Mouse (Mus musculus) heart, embryonic 11.5 days (tissue): ENCODE data around the gene Syvn1. TPM values are rescaled to one million over a fixed set of nuclear protein-coding genes. Genes with fewer than 3 reads are reported as not detected.
A peak's percentile ranks its signal among the peaks of the same experiment; 100 is the strongest.

ENCODE experiments used
- ATAC-seq: fragments of 200-750 bp; cut with Nextera tagmentation; replicated peaks from 2 replicates; pipeline ENCODE4 v1.8.0; 2017; ENCODE audit warnings: moderate library complexity; ENCODE audit not compliant: insufficient number of reproducible peaks, low FRiP score, low TSS enrichment
- H3K27ac ChIP-seq: fragments of 300-500 bp; sonication (generic); 2 replicates; pipeline ENCODE4 v1.5.1; 2014; ENCODE audit warnings: mild to moderate bottlenecking, low read depth, low read length
- H3K27me3 ChIP-seq: fragments of 300-500 bp; sonication (generic); 2 replicates; pipeline ENCODE4 v1.6.1; 2014; ENCODE audit warnings: mild to moderate bottlenecking, low read length, mixed read lengths; ENCODE audit not compliant: control insufficient read depth, insufficient read depth
- H3K36me3 ChIP-seq: fragments of 300-500 bp; sonication (generic); 2 replicates; pipeline ENCODE4 v1.6.1; 2014; ENCODE audit warnings: mild to moderate bottlenecking, low read length, moderate library complexity, mixed read lengths; ENCODE audit not compliant: control insufficient read depth, insufficient read depth
- H3K4me1 ChIP-seq: fragments of 300-500 bp; sonication (generic); 2 replicates; pipeline ENCODE4 v1.6.1; 2014; ENCODE audit warnings: low read length; ENCODE audit not compliant: control insufficient read depth, insufficient read depth
- H3K4me2 ChIP-seq: fragments of 300-500 bp; sonication (generic); 2 replicates; pipeline ENCODE4 v1.6.1; 2014; ENCODE audit warnings: mild to moderate bottlenecking, moderate library complexity
- H3K4me3 ChIP-seq: fragments of 300-500 bp; sonication (generic); 2 replicates; pipeline ENCODE4 v1.5.1; 2014; ENCODE audit warnings: low read depth, low read length
- H3K9ac ChIP-seq: fragments of 300-500 bp; sonication (generic); 2 replicates; pipeline ENCODE4 v1.6.1; 2014; ENCODE audit warnings: mild to moderate bottlenecking, low read depth, low read length, moderate library complexity
- H3K9me3 ChIP-seq: fragments of 300-500 bp; sonication (generic); replicated peaks from 2 replicates; pipeline ENCODE4 v1.6.1; 2016; ENCODE audit warnings: low read length; ENCODE audit not compliant: control insufficient read depth
- WGBS: fragments of 180-500 bp; shearing (Covaris S2); extraction: QIAGEN DNeasy Blood & Tissue Kit; methylation state at CpG from one replicate; pipeline ENCODE4 v1.1.7; 2014; ENCODE audit not compliant: insufficient replicate concordance; 5-methylcytosine and 5-hydroxymethylcytosine counted together
- polyA plus RNA-seq: library from polyadenylated mRNA; unstranded; fragments of >200 nt; fragmentation: Nextera tagmentation; extraction: Ambion mirVana; gene quantifications from 2 replicates; pipeline ENCODE4 v1.2.1, GENCODE M21; 2014

The Syvn1 gene
- polyA plus RNA-seq, 1 experiment from 2014 or later, result 19.5 TPM

DNA sequence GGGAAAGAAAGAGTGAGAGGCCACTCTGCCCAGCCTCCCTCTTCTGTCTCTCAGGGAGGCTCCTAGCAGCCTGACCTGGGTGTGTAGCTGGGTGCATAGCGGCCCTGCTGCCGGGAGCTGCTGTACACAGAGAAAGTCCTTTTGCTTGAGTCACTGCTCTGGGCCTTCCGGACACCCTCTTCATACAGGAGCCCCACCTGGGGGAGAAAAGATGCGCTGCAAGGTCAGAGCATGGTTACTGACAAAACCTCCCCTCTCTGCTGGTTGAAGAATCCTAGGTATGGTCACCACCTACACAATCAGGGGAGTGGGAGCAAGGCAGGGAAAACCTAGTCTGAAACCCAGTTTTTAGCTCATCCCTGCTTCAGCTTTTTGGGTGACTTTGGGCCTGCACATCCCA is 22.6 kb downstream of the Syvn1 start:
- peaks cover 18% of the 10 kb centered on the region for H3K4me1 ChIP-seq
- no peak for ATAC-seq
- H3K4me3 ChIP-seq, result no peak overlapping the region
- H3K27me3 ChIP-seq, result no peaks in the 10 kb centered on the region
- no peak overlapping the region for H3K4me2 ChIP-seq
- peaks cover 17% of the 10 kb centered on the region for H3K36me3 ChIP-seq
- WGBS, result 75% methylated on average over 4 of the region's 4 CpGs
- H3K27ac ChIP-seq, result no peak overlapping the region
- no peak overlapping the region for H3K9ac ChIP-seq
- H3K9me3 ChIP-seq, result no peaks in the 10 kb centered on the region

DNA sequence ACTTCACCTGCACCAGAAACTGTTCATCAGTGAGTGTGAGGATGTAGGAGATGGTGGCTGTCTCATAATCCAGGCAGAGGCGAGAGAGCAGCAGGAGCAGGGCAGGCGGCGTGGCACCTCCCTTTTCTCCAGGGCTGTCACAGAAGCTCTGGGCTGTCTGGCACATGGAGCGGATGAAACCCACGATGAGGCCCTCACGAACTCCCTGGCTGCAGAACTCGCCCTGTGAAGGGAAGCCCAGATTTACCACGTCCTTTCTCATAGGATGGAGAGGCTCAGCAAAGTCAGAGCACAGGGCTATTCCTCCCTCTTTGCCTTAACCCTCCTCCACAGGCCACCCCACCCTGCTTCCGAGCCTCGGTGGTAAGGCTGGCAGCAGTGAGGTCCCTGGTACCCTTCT is 23.5 kb downstream of the Syvn1 start:
- H3K9me3 ChIP-seq, result no peaks in the 10 kb centered on the region
- peaks cover 18% of the 10 kb centered on the region for H3K4me1 ChIP-seq
- peaks cover 17% of the 10 kb centered on the region for H3K36me3 ChIP-seq
- no peaks in the 10 kb centered on the region for H3K27me3 ChIP-seq
- no peak overlapping the region for H3K27ac ChIP-seq
- H3K9ac ChIP-seq, result no peak overlapping the region
- WGBS, result 87% methylated on average over 10 of the region's 10 CpGs
- no peak overlapping the region for H3K4me2 ChIP-seq
- no peak for ATAC-seq
- H3K4me3 ChIP-seq, result no peak overlapping the region

DNA sequence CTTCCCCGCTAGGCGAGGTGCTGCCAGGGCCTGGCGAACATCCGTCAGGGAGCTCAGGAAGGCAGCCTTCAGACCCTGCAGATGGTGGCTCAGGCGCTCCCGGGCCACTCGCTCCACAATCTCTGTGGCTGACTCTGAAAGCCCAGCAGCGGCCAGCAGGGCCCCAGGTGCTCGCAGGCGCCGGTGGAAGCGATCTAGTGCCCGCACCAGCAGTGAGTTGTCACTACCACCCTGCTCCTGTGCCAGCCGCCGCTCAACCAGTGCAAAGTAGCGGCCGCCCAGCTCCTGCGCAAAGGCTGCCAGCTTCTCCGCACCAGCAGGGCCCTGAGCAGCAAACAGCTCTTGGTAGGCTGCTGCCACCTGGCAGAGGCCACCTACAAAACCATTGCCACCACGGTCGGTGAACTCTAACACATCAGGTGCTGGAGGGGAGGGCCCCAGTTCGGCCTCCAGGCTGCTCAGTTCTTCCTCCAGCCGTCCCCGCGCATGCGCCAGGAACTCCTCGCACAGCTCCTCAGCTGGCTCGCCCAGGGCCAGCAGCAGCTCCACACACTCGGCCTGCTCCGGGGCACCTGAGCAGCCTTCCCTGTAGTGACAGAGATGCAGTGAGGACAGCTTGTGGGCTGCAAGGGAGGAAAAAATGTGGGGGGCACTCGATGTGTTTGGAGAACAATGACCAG is 24.3 kb downstream of the Syvn1 start:
- no peak overlapping the region for H3K4me2 ChIP-seq
- no peak overlapping the region for H3K4me3 ChIP-seq
- no peak overlapping the region for H3K9ac ChIP-seq
- H3K4me1 ChIP-seq, result peaks cover 18% of the 10 kb centered on the region
- no peak overlapping the region for H3K27ac ChIP-seq
- 85% methylated on average over 31 of the region's 31 CpGs for WGBS
- H3K9me3 ChIP-seq, result no peaks in the 10 kb centered on the region
- no peaks in the 10 kb centered on the region for H3K27me3 ChIP-seq
- no peak for ATAC-seq
- peaks cover 17% of the 10 kb centered on the region for H3K36me3 ChIP-seq

DNA sequence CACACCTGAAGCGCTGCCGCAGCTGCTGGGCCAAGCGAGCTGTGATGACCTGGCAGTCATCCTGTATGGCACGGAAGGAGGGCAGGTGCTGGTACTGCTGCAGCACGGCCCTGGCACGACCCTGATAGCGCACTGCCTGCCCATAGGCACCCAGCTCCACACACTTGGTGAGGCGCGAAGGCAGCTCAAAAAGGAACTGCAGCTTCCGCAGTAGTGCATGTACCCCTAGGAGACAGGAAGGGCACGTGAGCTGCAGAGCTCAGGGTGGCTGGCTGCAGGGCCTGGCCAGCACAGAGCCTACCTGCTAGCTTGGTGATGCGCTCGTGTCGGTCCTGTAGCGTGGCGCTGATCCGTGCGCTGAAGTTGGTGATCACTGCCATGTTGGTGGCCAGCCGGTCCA is 24.9 kb downstream of the Syvn1 start:
- Histone ChIP-seq H3K4me2 (no peak overlapping the region), H3K27ac (no peak overlapping the region), H3K27me3 (no peaks in the 10 kb centered on the region), H3K4me1 (peaks cover 22% of the 10 kb centered on the region), H3K36me3 (peaks cover 17% of the 10 kb centered on the region), H3K9me3 (no peaks in the 10 kb centered on the region), H3K9ac (no peak overlapping the region), H3K4me3 (no peak overlapping the region)
- ATAC-seq, result no peak
- WGBS, result 89% methylated on average over 19 of the region's 19 CpGs

DNA sequence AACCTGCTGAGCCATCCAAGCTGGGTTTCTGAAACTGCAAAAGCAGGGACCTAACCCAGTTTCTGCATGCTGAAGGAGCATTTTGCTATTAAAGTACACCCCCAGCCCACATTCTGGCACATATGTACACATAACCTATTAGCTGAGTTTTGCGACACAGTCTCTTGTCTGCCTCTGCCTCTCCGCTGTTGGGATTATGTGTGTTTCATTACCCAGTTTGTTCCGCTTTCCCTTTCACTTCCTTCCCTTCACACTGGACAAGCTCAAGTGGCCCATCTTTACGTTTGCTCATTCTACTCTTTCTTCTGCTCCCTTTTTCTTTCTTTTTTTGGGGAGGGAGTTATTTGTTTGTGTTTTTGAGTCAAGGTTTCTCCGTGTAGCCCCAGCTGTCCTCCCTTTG is 27.5 kb downstream of the Syvn1 start:
- H3K4me3 ChIP-seq, result no peak overlapping the region
- H3K9ac ChIP-seq, result no peak overlapping the region
- WGBS, result 92% methylated on average over 5 of the region's 5 CpGs
- no peak for ATAC-seq
- peaks cover 14% of the 10 kb centered on the region for H3K36me3 ChIP-seq
- no peaks in the 10 kb centered on the region for H3K9me3 ChIP-seq
- no peak overlapping the region for H3K4me2 ChIP-seq
- peaks cover 6% of the 10 kb centered on the region for H3K4me1 ChIP-seq
- H3K27ac ChIP-seq, result no peak overlapping the region
- no peaks in the 10 kb centered on the region for H3K27me3 ChIP-seq

DNA sequence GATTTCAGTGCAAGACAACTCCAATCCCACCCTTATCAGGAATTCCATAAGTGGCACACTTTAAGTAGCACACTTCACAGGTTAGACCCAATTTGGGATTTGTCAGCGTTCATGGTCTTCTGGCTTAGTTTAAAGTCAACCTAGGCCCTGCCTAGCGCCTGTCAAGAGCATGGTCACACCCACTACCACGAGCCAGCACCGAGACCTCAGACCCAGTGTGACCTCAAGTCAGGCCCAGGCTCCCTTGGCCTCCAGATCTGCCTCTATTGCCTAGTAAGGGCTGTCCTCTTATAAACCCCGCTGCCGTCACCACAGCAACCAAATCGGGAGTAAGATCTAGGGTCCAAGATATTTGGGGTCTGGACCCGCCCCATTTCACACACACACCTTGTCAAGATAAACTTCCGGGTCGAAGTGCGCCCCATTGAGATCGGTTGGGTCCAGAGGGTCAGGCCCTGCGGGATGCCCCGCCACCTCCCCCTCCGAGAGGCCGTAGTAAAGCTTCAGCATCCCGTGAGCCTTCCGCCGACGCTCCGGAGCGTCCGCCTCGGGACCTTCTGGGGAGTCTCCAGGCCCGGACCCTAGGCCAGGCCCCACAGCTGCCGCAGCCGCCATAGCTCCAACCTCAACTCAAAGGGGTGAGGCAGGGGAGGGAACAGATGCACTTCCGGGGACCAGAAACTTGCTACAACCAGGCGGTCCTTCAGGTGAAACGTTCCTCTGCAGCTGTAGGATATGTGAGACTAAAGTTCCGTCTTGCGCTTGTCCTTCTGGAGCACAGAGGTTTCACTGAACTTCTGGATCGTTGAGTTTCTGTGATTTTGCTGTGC is 30.4 kb downstream of the Syvn1 start, which contains the start of gene Vps51:
Gene Vps51, minus strand, starts transcription at position 668 of the 830 bp plus-strand sequence.
- H3K36me3 ChIP-seq, result peaks cover 1% of the 10 kb centered on the region
- peak within 1 kb of the TSS; percentile 64 for H3K4me3 ChIP-seq

DNA sequence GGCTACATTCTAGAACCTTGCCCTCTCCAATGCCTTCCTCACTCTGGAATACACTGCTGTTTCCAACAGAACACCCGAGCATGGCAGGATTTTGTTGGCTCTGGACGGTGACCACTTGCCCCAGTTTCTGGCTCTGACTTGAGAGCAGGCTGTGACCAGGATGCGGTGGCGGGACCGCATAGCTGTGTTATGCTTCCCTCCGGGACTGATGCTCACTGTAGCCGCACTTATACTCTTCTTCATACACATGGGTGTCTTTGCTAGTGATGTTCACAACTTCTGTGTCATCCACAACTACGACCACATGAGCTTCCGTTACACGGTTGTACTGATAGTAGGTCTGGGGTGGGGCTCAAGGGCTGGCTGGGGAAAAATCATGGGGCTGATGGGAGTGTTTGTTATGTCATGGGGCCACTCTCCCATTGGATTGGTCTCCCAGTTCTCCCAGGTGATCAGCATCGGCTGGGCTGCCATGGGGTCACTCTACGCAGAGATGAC is 33.7 kb downstream of the Syvn1 start, which contains the start of gene Tmem262:
Gene Tmem262, plus strand, starts transcription at position 51 of the 498 bp plus-strand sequence.
- ATAC-seq, result no peak
- 86% methylated on average over 12 of the region's 12 CpGs for WGBS
- Histone ChIP-seq H3K9ac (no peak within 1 kb of the TSS), H3K36me3 (peaks cover 8% of the 10 kb centered on the region), H3K9me3 (no peaks in the 10 kb centered on the region), H3K4me2 (no peak within 1 kb of the TSS), H3K27me3 (no peaks in the 10 kb centered on the region), H3K4me1 (peaks cover 14% of the 10 kb centered on the region), H3K4me3 (no peak within 1 kb of the TSS), H3K27ac (no peak within 1 kb of the TSS)

More for the DNA sequence above, 30.4 kb downstream of the Syvn1 start, which contains the start of gene Vps51:
- Histone ChIP-seq H3K4me2 (peak within 1 kb of the TSS; percentile 96), H3K4me1 (peaks cover 6% of the 10 kb centered on the region), H3K27ac (peak within 1 kb of the TSS; percentile 67), H3K9me3 (no peaks in the 10 kb centered on the region), H3K9ac (peak within 1 kb of the TSS; percentile 77), H3K27me3 (no peaks in the 10 kb centered on the region)
- WGBS, result 2% methylated on average over 33 of the region's 33 CpGs
- ATAC-seq, result peak; percentile 72

DNA sequence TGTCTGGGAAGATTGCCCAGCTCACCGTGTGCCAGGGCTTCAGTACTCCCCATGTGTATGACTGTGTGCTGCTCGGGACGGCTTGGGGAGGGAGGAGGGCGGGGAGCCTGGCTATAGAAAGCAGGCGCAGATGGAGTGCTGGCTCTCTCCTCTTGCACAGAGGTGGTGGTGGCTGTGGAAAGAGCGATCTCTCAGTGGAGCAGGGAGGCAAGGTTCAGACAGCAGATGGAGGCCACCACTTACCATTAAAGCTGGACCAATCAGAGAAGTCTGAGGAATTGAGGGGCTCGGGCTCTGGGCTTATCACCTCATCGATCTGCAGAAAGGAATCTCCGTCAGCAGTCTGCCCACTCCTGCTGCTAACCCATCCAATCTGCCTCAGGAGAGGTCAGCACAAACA is 35.8 kb downstream of the Syvn1 start, which contains the start of gene Gm28374:
Gene Gm28374, minus strand, starts transcription at position 101 of the 400 bp plus-strand sequence.
- no peak within 1 kb of the TSS for H3K4me2 ChIP-seq
- peaks cover 11% of the 10 kb centered on the region for H3K4me1 ChIP-seq
- no peak for ATAC-seq
- no peak within 1 kb of the TSS for H3K4me3 ChIP-seq
- no peaks in the 10 kb centered on the region for H3K9me3 ChIP-seq
- no peak within 1 kb of the TSS for H3K9ac ChIP-seq
- H3K27me3 ChIP-seq, result no peaks in the 10 kb centered on the region
- H3K27ac ChIP-seq, result no peak within 1 kb of the TSS
- WGBS, result 86% methylated on average over 9 of the region's 9 CpGs
- H3K36me3 ChIP-seq, result peaks cover 13% of the 10 kb centered on the region
